Mouse (Mus musculus) heart, adult 2 months (tissue): ENCODE results near the gene Eno2.
A peak's percentile ranks its signal among the peaks of the same experiment; 100 is the strongest.

Experiments used
- CTCF ChIP-seq: fragments of 200-600 bp; IDR thresholded peaks from 2 replicates; pipeline ENCODE4 v1.8.1; 2022; ENCODE audit warnings: antibody characterized with exemption, mild to moderate bottlenecking, moderate library complexity
- POLR2A ChIP-seq: fragments of 200-500 bp; IDR thresholded peaks from 2 replicates; pipeline ENCODE4 v1.6.1; 2011; ENCODE audit warnings: mild to moderate bottlenecking, low read depth, low read length, control low read depth; ENCODE audit not compliant: insufficient read depth

DNA sequence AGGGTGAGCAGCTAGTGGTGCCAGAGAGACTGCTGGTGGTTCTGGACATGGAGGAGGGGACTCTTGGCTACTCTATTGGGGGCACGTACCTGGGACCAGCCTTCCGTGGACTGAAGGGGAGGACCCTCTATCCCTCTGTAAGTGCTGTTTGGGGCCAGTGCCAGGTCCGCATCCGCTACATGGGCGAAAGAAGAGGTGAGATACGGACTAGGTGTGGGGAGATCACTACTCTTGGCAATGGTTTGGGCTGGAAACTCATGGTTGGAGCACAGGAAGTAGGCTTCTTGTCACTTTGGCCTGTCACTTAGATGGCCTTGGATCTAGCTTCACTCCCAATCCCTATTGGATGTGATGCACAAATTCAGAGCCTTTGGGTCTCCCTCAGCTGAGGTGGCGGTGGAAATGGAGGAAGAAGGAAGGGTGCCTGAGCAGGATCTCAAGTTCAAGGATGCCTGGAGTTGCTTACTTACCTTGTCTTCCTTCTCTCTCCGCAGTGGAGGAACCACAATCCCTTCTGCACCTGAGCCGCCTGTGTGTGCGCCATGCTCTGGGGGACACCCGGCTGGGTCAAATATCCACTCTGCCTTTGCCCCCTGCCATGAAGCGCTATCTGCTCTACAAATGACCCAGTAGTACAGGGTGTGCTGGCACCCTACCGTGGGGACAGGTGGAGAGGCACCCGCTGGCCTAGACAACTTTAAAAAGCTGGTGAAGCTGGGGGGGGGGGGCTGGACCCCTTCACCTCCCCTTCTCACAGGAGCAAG lies 40.5 kb upstream of the Eno2 start:
- TF ChIP-seq CTCF (no peak), POLR2A (0 out of 2 replicates have a peak, but pooled peaks have one; percentile 6)
